Mouse (Mus musculus) liver, embryonic 11.5 days (tissue): ENCODE measurements around the gene Prn. TPM values are rescaled to one million over a fixed set of nuclear protein-coding genes. Genes with fewer than 3 reads are reported as not detected.

Source experiments
- ATAC-seq: fragments of 200-750 bp; cut with Nextera tagmentation; replicated peaks from 2 replicates; pipeline ENCODE4 v1.8.0; 2017; ENCODE audit warnings: moderate number of reproducible peaks, mild to moderate bottlenecking, moderate TSS enrichment, moderate library complexity; ENCODE audit not compliant: low FRiP score
- DNase-seq: peaks from one replicate; pipeline ENCODE4 v3.0.0-alpha.2; 2017; ENCODE audit warnings: low spot score
- H3K27ac ChIP-seq: fragments of 300-500 bp; sonication (generic); 2 replicates; pipeline ENCODE4 v1.5.1; 2014; ENCODE audit warnings: mild to moderate bottlenecking, low read depth, low read length, control low read depth
- H3K27me3 ChIP-seq: fragments of 300-500 bp; sonication (generic); replicated peaks from 2 replicates; pipeline ENCODE4 v1.6.1; 2014; ENCODE audit warnings: low read length, mixed read lengths; ENCODE audit not compliant: control insufficient read depth, insufficient read depth
- H3K36me3 ChIP-seq: fragments of 300-500 bp; sonication (generic); 2 replicates; pipeline ENCODE4 v1.6.1; 2014; ENCODE audit warnings: mild to moderate bottlenecking, low read length, moderate library complexity, mixed read lengths; ENCODE audit not compliant: control insufficient read depth, insufficient read depth
- H3K4me1 ChIP-seq: fragments of 300-500 bp; sonication (generic); replicated peaks from 2 replicates; pipeline ENCODE4 v1.6.1; 2014; ENCODE audit warnings: low read length, mixed read lengths; ENCODE audit not compliant: control insufficient read depth, insufficient read depth
- H3K4me2 ChIP-seq: fragments of 300-500 bp; sonication (generic); 2 replicates; pipeline ENCODE4 v1.6.1; 2014; ENCODE audit warnings: mild to moderate bottlenecking, control low read depth, moderate library complexity
- H3K4me3 ChIP-seq: fragments of 300-500 bp; sonication (generic); 2 replicates; pipeline ENCODE4 v1.5.1; 2014; ENCODE audit warnings: low read depth, low read length, control low read depth
- H3K9ac ChIP-seq: fragments of 300-500 bp; sonication (generic); 2 replicates; pipeline ENCODE4 v1.6.1; 2014; ENCODE audit warnings: low read depth, low read length, control low read depth
- H3K9me3 ChIP-seq: fragments of 300-500 bp; sonication (generic); 2 replicates; pipeline ENCODE4 v1.6.1; 2016; ENCODE audit warnings: low read length, inconsistent platforms, mixed read lengths; ENCODE audit not compliant: control insufficient read depth
- WGBS: fragments of 180-500 bp; shearing (Covaris S2); extraction: QIAGEN DNeasy Blood & Tissue Kit; methylation state at CpG from one replicate; pipeline ENCODE4 v1.1.7; 2014; 5-methylcytosine and 5-hydroxymethylcytosine counted together
- polyA plus RNA-seq: library from polyadenylated mRNA; unstranded; fragments of >200 nt; fragmentation: Nextera tagmentation; extraction: Ambion mirVana; gene quantifications from 2 replicates; pipeline ENCODE4 v1.2.1, GENCODE M21; 2014

The Prn gene
- polyA plus RNA-seq, 1 experiment from 2014 or later: not detected

DNA sequence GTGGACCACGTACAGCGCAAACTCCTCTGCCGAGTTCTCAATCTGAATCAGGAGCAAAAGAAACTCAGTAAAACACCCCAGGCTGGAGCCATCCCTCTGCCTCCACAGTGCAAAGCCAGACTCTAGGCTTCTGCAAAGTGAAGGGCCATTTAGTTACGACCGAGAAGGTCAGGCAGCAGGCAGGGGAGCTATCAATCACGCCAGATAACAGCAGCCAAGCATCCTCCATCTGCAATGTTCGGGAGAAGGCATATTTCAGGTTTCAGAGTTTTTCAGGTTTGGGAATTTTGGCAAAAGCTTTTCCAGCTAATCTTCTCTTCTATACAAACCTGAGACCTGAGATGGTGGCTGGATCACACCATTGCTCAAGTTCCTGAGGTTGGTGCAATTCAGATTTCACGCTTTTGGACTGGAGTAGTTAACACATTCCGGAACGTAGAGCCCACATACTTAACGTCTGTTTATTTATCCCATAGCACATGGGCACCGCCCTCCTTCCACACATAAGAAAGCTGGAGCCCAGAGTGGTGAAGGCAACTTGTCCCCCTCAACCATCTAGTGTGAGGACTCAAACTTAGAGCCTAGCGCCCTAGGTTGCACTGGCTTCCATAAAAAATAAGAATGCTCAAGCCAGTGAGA, 92.1 kb downstream of the Prn start:
- Histone ChIP-seq H3K4me3 (no peak overlapping the region), H3K4me1 (no peaks in the 10 kb centered on the region), H3K27me3 (no peaks in the 10 kb centered on the region), H3K9ac (no peak overlapping the region), H3K36me3 (no peaks in the 10 kb centered on the region), H3K4me2 (no peak overlapping the region), H3K9me3 (no peaks in the 10 kb centered on the region), H3K27ac (no peak overlapping the region)
- ATAC-seq: no peak
- DNase-seq: no peak
- WGBS: 67% methylated on average over 13 of the region's 13 CpGs

- Histone ChIP-seq H3K27me3 (no peaks in the 10 kb centered on the region), H3K4me2 (no peak overlapping the region), H3K4me3 (no peak overlapping the region), H3K27ac (no peak overlapping the region), H3K9me3 (no peaks in the 10 kb centered on the region), H3K9ac (no peak overlapping the region), H3K4me1 (no peaks in the 10 kb centered on the region), H3K36me3 (no peaks in the 10 kb centered on the region)
- WGBS: 74% methylated on average over 5 of the region's 5 CpGs
- ATAC-seq: no peak
- no peak for DNase-seq
Observed at GRCm38 (mm10) chr2:132003916-132004315, 94.2 kb downstream of the Prn start.

DNA sequence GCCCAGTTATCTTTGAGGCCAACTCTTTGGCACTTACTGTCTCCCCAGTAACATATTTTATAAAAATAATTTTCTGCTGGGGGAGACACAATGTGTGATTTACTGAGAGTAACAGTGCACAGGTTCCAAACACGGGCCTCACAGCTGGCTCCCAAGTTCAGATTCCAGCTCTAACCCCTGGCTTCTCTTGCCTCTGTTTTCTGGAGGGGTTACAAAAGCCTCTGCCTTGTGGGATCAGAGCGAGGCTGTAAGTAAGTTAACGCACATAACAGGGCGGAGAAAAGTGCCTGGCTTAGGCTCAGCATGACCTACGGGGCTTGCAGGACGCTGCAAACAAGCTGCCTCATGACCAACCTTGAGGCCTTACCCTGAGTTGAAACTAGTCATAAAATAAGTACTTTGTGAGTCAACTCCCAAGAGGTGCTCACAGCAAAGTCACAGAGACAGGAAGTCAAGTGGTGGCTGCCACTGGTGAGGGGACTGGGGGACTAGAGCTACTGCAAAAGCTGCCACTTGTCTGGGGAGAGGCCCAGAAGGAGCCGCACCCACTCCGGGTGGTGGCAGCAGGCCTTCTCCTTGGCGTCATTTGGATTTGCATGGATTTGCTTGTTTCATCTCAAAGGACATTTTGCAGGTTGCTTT, 94.9 kb downstream of the Prn start:
- no peak for DNase-seq
- no peaks in the 10 kb centered on the region for H3K4me1 ChIP-seq
- WGBS: 82% methylated on average over 9 of the region's 9 CpGs
- no peak overlapping the region for H3K27ac ChIP-seq
- H3K4me3 ChIP-seq: no peak overlapping the region
- no peaks in the 10 kb centered on the region for H3K9me3 ChIP-seq
- no peak overlapping the region for H3K4me2 ChIP-seq
- no peaks in the 10 kb centered on the region for H3K27me3 ChIP-seq
- no peak overlapping the region for H3K9ac ChIP-seq
- no peaks in the 10 kb centered on the region for H3K36me3 ChIP-seq
- no peak for ATAC-seq

DNA sequence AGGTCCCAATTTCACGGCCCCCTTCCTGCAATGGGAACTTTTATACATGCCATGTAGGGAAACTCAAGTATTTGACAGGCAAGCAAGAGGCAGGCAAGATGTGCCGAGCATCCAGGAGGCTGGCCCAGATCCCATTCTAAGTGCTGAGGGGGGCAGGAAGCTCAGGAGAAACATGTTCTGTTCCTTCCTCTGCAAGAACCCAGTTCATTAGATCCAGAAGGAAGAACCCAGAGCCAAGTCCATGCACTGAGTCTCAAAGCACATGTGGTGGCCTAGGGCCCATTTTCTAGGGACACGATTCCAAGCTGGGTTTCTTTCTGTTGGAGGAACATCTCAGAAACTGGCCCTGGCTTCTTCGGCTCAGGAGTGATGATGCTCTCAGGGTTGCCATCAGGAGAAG, 95.7 kb downstream of the Prn start:
- Histone ChIP-seq H3K9me3 (no peaks in the 10 kb centered on the region), H3K27ac (no peak overlapping the region), H3K27me3 (no peaks in the 10 kb centered on the region), H3K4me3 (no peak overlapping the region), H3K9ac (no peak overlapping the region), H3K4me2 (no peak overlapping the region), H3K4me1 (no peaks in the 10 kb centered on the region), H3K36me3 (no peaks in the 10 kb centered on the region)
- ATAC-seq (no peak), DNase-seq (no peak)
- WGBS: 81% methylated on average over 4 of the region's 4 CpGs

Other genes with a start within 250 kb of the Prn start
- gene Erv3, start 50.2 kb upstream of the Prn start, polyA plus RNA-seq: not detected in 2 replicates
- 32.6 and 33.3 TPM in 2 replicates for gene Prnp, start within 50 bp of the Prn start, polyA plus RNA-seq
- gene Prnd, start 40.9 kb downstream of the Prn start, polyA plus RNA-seq: 1.6 and 2.5 TPM in 2 replicates
- gene Rassf2, start 120.3 kb downstream of the Prn start, polyA plus RNA-seq: 4.9 and 6.2 TPM in 2 replicates
- 7.2 and 7.9 TPM in 2 replicates for gene Slc23a2, start 235.2 kb downstream of the Prn start, polyA plus RNA-seq